Mouse (Mus musculus) myocyte (in vitro differentiated cells): ENCODE measurements around the gene Ctns.

Experiments used
- CEBPB ChIP-seq: IDR thresholded peaks from 2 replicates; pipeline ENCODE4 v1.6.1; 2011; ENCODE audit warnings: mild to moderate bottlenecking, moderate library complexity; ENCODE audit not compliant: poor library complexity, insufficient read depth, severe bottlenecking
- E2F4 ChIP-seq: IDR thresholded peaks from one replicate; pipeline ENCODE4 v1.6.1; 2011; ENCODE audit warnings: mild to moderate bottlenecking, control low read depth, moderate library complexity; ENCODE audit not compliant: insufficient read depth
- MAX ChIP-seq: IDR thresholded peaks from one replicate; pipeline ENCODE4 v1.6.1; 2011; ENCODE audit warnings: low read depth, mild to moderate bottlenecking, control low read depth
- MYOD1 ChIP-seq, 3 experiments: IDR thresholded peaks; one replicate each; pipeline ENCODE4 v1.6.1; 2011; ENCODE audit warnings: control low read depth in 2 of 3, low read depth in 2 of 3, mild to moderate bottlenecking in 2 of 3, moderate library complexity in 1 of 3; ENCODE audit not compliant: insufficient read length in 2 of 3, control insufficient read depth in 1 of 3
- MYOG ChIP-seq, 3 experiments: IDR thresholded peaks; one replicate each; pipeline ENCODE4 v1.6.1; 2011; ENCODE audit warnings: control low read depth in 2 of 3, low read depth in 2 of 3, mild to moderate bottlenecking in 2 of 3; ENCODE audit not compliant: insufficient read length in 2 of 3, control insufficient read depth in 1 of 3, insufficient read depth in 1 of 3
- POLR2A ChIP-seq: IDR thresholded peaks from one replicate; pipeline ENCODE4 v1.6.1; 2011; ENCODE audit warnings: low read depth, mild to moderate bottlenecking, control low read depth, moderate library complexity; ENCODE audit not compliant: insufficient read length
- POLR2AphosphoS2 ChIP-seq: IDR thresholded peaks from one replicate; pipeline ENCODE4 v1.6.1; 2011; ENCODE audit warnings: low read depth, control low read depth; ENCODE audit not compliant: insufficient read length
- TCF12 ChIP-seq: IDR thresholded peaks from one replicate; pipeline ENCODE4 v1.6.1; 2011; ENCODE audit warnings: mild to moderate bottlenecking, control low read depth; ENCODE audit not compliant: poor library complexity, insufficient read depth, severe bottlenecking
- USF1 ChIP-seq: IDR thresholded peaks from one replicate; pipeline ENCODE4 v1.6.1; 2011; ENCODE audit warnings: low read depth, mild to moderate bottlenecking, control low read depth, moderate library complexity

DNA sequence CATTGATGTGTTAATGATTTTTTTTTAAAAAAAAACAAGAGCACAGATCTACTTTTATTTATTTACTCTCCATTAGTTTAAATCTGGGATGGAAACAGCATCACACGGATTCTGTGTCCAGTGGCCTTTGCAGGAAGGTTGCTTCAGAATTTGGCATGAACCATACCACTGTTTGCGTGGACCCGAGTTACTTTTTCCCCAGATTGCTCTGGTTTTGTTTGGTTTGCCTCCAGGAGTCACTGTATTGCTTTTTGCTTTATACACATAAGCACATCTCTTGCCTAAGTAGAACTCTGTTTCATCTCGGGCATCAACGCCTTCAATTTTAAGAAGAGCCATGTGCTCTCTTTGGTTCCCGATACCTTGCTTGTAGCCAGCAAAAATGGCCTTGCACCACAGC, 27.0 kb upstream of the Ctns start:
- TF ChIP-seq POLR2A (no peak), MAX (no peak), MYOG (IDR thresholded peaks at IDR 0.05; ENCODE audit: control insufficient read depth in 1 of 3, insufficient read depth in 1 of 3, insufficient read length in 2 of 3, low read depth in 2 of 3) (no peak), TCF12 (no peak), CEBPB (no peak), E2F4 (no peak), MYOD1 (IDR thresholded peaks at IDR 0.05; ENCODE audit: control insufficient read depth in 1 of 3, insufficient read length in 2 of 3, low read depth in 2 of 3) (no peak), USF1 (no peak), POLR2AphosphoS2 (no peak)
